Mouse (Mus musculus) retina, postnatal 1 day (tissue): ENCODE measurements around the gene Shc3.

Experiments
- DNase-seq: peaks from one replicate; pipeline ENCODE4 v3.0.0-alpha.2; 2012

The Shc3 gene

DNA sequence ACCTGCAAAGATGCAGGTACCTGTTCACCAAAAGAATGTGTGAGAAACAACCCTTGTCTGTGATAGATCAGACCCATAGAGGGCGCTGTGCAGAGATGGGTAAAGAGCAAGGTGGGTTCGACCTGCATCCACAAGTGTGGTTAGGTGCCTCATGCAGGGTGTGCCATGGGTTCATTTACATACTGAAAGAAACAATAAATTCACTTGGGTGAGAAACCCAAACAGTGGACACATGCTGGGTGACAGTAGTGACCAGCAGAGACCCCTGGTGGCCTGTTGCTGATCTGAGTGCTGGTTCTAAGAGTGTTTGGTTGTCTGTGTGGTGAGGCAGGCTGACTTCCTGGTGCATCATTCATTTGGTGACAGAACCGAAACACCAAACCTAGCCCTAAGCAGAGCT is 155.8 kb downstream of the Shc3 start:
- DNase-seq: peak; percentile 59

DNA sequence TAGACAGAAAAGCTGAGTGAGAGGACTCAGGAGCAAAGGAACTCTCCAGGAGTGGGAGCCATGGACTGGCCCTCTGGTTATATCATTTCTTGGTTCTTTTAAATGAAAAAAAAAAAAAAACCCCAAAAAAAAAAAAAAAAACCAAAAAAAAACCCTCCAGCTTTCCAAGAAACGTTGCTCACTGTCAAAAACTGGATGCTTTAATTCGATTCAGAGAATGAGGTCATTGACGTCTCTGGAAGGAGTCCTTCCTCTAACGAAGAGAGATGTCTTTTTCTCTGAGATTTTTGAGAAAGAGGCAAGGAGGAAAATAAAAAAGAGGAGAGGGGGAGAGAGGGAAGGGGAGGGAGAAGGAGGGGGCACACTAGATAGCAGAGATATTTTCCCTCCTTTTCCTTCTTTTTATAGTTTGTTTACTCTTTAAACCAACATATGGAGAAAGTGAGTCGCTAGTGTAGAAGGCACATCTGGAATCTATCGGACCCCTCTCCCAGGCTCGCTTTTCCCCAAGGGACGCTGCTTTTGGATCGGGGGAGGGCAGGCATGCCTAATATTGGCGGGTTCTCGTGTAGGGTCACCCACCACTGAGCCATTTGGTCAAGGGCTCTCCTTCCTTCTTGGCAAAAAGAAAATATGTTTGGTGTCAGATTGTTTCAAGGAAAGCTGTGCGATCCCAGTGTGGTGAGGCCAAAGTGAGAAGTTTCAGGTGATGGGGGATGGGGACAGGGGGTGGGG is 157.4 kb downstream of the Shc3 start:
- no peak for DNase-seq

DNA sequence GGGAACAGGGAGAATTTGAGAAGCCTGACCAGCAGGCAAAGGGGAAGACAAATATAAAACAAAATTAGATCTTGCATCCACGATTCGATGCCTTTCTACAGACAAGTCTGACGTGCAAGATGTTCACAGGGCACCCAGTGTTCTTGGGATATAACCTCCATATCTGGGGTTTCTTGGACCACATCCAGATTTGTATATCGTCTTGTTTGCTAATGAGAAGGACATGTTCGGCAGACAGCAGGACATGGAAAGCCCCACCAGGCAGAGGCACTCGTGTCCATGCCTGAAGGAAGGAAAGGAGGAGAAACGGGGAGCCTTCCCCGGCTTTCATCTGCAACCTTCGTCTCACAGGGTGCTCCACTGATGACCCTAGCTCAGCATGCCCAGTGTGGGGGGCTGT is 158.0 kb downstream of the Shc3 start:
- peak; percentile 51 for DNase-seq

DNA sequence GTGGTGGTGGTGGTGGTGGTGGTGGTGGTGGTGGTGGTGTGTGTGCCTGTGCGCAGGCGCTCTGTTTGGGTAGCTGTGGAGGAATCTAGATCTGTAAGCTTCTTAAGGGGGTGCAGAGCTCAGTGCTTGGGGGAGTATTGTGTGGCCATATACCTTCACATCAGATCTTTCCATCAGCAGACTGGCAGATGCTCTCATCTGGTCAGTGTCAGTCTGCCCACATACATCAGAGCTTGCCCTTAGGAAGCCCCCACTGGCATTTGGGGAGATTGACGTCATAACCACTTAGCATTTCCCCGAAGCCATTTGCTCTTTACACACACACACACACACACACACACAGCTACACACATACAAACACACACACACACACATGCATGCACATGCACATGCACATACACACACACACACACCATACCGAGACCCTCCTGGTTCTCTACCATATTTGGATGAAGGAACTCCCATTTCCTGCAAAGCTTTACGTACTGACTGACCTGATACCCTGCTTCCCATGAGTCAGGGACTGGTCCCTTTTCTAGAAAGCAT is 159.2 kb downstream of the Shc3 start:
- no peak for DNase-seq

DNA sequence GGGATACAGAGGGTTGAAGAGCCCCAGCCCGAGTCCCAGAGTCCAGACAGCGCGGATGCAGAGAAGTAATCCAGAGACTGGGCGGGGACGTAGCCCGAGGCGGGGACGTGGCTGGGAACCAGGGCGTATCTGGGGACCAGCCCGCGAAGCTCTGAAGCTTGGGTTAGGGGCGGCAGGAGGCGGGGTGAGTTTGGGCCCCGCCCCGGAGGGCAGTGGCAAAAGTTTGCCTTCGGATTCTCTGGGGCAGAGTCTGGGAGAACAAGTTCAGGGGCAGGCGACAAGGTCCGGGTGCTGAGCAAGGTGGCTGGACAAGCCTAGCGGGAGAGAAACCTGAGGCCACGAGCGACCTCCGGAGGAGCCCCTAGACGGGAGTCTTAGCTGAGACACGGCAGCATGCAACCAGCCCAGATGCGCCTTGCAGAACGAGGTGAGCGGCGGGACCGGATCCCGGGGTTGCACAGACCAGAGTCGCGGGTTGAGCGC is 160.7 kb downstream of the Shc3 start, which contains the start of gene S1pr3:
S1pr3 (plus strand) TSS at position 121 of the 483 bp plus-strand sequence.
- DNase-seq: peak; percentile 87

DNA sequence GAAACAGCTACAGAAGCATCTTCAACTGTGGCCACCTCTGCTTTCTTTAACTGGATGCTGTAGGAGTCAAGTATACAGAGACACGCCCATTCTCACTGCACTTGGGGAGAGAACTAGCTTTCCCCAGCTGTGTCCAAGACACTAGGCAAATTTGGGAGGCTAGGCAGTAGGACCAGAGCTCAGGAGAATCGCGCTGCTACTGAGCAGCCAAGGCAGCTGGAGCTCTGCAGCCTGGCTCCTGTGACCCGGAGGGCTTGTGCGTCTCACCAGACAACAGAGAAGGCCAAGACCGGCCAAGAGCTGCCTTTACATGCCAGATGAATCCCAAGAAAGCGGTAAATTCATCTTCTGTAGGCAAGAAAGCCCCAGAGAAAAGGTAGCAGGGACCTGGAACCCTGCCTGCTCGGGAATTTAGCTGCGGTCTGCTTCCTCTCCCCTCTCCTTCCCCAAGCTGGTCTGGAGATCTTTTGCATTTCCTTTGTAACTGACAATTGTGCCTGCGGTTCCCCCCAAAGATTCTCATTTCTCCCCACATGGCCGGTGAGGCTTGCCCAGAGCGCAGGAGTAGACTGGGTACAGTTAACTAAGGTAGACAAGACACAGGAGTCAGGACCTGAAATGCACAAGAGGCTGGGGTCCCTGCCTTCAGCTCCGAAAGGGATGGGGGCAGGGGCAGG is 161.5 kb downstream of the Shc3 start:
- DNase-seq: no peak

DNA sequence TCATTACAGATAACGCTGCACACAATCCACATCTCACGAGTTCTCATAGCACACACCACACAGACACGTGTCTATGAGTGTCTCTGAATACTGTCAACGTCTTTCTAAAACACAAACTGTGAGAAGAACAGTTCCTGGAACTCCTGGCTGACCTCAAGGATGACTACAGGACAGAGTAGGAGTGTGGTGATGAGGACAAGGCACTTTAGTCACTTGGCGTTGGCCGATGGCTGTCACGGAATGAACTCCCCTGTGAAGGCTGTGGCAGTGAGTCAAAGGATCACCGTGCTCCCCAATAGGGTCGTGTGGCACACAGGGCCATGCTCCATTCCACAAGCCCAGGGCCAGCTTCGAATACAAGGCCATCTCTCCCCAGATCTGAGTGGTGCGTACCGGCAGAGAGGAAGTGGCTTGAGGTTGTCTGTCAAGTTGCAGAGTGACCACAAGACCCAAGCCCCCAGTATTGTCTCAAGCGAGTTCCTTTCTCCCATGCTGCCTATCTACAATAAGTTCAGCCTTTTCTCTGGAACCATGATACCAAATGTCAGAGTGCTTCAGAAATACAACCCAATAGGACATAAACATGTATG is 163.4 kb downstream of the Shc3 start:
- no peak for DNase-seq

DNA sequence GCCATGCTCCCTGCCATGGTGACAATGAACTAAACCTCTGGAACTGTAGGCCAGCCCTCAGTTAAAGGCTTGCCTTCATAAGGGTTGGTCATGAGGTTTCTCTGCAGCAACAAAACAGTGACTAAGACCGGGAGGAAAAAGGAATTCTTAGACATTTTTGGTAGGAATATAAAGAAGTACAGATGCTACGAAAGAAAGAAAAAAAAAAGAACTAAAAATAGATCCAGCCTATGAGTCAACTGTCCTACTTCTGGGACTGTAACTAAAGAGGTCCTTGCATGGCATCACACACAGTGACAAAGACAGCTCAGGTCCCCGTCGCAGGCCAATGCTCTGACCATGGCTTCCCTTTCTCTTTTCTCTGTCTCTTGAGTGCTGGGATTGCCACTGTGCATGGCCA is 164.7 kb downstream of the Shc3 start:
- DNase-seq: no peak

DNA sequence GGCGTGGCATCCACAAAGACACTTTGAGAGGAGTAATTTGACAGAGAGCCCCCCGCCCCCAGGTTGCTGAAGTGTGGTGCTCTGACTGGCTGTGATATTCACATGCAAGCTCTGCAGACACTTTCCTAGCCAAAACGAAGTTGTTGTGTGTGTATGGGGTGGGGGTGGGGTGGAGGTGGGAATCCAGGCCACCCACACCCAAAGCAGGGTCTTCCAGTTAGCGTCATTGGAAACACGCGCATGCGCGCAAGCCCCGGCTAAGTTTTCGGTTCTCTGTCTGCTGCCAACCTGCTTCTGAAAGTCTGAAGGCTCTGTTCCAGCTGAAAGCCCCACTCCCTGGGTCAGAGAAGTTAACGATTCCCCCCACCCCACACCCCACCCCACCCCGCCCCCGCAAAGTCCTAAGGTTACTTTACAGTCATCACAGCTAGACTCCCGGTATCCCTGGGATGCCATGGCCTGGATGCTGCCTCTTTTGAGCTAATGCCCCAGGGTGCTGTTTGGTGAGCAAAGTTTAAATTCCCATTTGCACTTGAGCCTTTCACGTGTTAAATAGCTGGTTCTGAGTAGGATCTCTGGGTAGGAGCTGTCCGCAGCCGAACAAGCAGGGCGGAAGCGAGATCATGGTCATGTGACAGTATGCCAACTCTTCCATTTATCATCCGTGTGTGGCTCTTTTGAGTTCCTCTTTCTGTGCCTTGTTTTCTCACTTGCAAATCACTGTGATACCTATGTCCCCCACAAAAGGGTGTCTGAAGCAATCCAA is 168.3 kb downstream of the Shc3 start:
- DNase-seq: peak; percentile 72

DNA sequence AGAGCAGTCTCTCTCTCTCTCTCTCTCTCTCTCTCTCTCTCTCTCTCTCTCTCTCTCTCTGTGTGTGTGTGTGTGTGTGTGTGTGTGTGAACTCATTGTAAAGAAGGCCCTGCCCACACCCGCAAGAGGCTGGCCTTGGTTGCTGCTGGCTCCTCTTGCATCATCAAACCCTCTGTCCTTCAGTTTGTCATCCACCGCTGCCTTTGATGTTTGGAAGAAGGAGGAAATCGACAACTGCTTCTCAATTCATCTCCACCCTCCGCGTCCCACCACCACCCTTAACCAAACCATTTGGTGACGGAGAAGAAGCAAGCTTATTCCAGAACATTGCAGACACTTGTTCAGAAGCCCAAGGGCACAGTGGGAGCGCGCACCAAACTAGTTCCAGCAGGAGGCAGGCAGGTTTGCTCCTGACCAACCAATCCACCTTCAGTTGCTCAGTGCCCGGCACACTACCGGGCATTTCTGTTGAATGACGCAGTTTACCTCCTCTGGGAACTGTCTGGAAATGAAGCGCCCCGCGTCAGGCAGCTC is 169.0 kb downstream of the Shc3 start:
- DNase-seq: no peak

DNA sequence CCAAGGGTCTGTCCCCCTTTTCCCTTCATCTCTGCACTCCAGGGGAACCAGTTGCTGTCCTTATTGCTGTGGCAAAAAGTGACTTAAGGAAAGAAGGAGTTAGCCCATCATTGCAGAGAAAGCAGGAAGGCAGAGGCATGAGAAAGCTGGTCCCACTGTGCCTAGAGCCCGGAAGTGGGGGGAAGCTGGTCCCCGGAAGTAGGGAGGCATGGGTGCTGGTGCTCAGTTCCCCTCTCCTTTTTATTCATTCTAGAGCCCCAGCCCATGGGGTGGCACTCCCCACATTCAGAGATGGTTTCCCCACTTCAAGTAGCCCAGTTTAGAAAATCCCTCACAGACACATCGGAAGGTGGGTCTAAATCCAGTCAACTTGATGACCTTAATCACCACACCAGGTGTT is 169.7 kb downstream of the Shc3 start:
- no peak for DNase-seq

DNA sequence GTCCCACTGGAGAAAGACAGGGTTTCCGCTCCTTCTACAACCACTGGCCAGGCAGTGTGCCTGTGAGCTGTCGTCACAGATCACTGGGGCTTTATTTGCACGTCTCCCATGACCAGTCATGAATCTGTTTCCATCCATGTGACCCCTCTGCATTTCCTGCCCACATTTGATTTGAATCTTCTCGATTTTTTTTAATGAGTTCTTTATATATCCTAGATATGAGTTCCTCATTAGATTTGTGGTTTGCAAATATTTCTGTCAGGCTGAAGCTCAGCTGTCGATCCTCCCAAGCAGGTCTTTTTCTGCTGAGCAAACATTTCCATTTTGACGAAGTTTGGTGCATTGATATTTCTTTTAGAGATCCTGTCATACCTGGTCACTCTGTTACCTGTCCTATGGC is 171.4 kb downstream of the Shc3 start:
- DNase-seq: no peak

DNA sequence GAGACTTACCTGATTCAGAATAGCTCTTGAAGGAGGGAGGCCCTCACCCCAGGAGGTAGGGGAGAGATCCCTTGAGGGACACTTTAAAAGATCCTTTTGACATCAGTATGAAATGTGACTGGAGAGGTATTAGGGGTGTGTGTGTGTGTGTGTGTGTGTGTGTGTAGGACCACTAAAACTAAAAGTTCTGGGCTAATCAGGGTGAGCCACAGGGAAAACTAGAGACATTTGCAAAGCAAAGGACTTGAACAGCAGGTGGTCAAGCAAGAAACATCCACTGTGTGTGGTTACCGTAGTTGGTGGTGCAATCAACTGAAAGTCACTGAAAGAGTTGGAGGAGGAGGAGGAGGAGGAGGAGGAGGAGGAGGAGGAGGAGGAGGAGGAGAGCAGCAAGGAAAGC is 177.0 kb downstream of the Shc3 start:
- DNase-seq: no peak

DNA sequence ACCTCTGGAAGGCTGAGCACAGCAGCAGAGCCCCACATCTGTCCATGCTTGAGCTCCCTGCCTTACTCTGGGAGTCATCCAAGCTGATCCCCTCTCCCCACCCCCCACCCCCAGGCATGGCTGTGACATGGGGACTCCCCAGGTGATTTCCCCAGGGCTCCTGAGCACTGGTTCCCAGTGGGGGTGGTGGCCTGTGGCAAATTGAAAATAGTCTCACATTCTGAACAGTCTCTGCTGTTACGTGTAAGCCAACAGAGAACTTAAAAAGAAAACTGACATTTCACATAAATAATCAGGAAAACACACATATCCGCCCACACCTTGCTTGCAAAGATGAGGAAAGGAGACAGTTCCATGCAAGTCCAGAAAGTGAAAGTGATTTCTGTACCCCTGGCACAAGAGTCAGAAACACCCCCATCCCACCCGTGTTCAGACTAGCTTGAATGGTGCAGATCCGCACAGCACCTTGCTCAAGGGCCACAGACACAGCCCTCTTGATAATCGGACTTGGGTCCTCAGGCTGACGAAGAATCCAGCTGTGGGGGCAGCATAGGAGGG is 177.8 kb downstream of the Shc3 start:
- DNase-seq: no peak

DNA sequence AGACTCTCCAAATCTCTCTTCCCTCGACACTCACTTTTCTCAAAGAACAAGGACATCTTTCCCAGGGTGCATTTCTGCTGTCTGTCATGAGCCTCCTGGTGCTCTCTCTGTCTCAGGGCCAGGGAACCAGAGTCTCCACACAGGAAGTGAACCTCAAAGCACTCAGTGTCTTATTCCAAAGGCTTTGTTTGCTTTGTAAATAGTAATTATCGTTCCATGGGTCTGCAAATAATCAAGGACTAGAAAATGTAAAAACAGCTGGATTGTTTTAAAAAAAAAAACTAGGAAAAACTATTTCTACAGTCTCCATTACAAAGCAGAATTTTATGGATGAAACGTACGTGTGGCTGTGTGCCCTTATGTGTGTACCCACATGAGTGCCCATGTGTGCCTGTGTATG is 178.8 kb downstream of the Shc3 start:
- no peak for DNase-seq

DNA sequence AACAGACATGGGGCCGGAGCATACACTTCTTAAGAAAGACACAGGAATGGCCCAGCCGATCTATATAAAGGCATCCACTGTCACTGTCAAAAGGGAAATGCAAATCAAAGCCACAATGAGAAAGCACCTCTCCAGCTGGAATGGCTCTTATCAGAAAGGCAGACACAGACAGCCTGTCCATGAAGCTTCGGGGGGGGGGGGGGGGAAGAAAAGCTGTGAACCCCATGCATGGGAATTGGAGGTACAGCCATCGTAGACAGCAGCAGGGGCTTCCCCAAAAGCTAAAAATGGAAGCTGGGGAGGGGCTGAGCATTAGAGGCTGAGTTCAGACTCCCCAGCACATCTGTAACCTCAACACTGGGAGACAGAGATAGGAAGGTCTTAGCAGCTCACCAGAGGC is 181.3 kb downstream of the Shc3 start:
- no peak for DNase-seq

DNA sequence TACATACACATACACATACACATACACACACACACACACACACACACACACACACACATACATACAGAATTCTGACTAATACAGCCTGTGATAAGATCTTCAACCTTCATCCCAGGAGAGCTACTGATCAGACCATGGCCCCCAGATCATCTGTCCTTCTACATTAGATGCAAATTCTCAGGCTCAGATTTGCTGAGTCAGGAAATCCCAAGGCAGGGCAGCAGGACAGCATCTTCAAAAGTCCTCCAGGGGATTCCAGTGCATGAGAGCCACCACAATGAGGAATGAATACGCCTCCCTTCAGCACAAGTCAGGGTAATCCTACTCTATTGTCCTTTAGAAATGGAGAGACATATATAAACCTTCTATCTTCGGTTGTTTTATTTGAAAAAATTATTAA is 184.3 kb downstream of the Shc3 start:
- DNase-seq: no peak

DNA sequence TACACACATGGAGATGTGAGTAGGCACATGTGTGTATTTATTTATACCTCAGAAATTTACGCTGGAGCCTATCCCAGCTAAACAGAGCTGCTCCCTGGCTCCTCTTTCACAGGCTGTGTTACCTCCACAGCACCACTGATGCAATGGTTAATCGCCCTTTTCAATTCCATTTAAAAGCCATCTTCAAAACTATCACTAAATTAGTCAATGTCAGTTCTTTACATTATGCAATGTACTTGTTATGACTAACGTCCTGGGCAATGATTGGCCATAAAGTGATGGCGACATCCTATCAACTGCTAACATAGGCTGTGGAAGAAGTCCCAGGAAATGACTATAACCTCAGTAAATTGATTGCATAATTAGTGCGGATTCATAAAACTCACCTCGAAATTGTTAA is 187.7 kb downstream of the Shc3 start:
- DNase-seq: no peak
